Mouse (Mus musculus) bone marrow, adult 2 months (tissue): ENCODE data around the gene Lrrc1. TPM values are rescaled to one million over a fixed set of nuclear protein-coding genes. Genes with fewer than 3 reads are reported as not detected.

Experiments used
- H3K27ac ChIP-seq: fragments of 200-500 bp; 2 replicates; pipeline ENCODE4 v1.5.1; 2012; ENCODE audit warnings: low read depth, mild to moderate bottlenecking, control low read depth, inconsistent platforms, low read length; ENCODE audit not compliant: control insufficient read depth, poor library complexity, insufficient read depth
- H3K4me1 ChIP-seq: fragments of 200-500 bp; 2 replicates; pipeline ENCODE4 v1.6.1; 2011; ENCODE audit warnings: low read length; ENCODE audit not compliant: control insufficient read depth, insufficient read depth
- H3K4me3 ChIP-seq: fragments of 200-500 bp; replicated peaks from 2 replicates; pipeline ENCODE3; 2011; ENCODE audit warnings: mild to moderate bottlenecking, low read depth, low read length, control low read depth; ENCODE audit not compliant: control insufficient read depth
- CTCF ChIP-seq: fragments of 200-500 bp; IDR thresholded peaks from 2 replicates; pipeline ENCODE4 v1.5.1; 2011; ENCODE audit warnings: low read length, control low read depth; ENCODE audit not compliant: control insufficient read depth, insufficient read depth
- POLR2A ChIP-seq: fragments of 200-500 bp; IDR thresholded peaks from 2 replicates; pipeline ENCODE4 v1.6.1; 2011; ENCODE audit warnings: low read depth, mild to moderate bottlenecking, control low read depth, low read length, borderline replicate concordance; ENCODE audit not compliant: control insufficient read depth
- WGBS: fragments of 180-500 bp; shearing (Covaris S2); methylation state at CpG from one replicate; pipeline ENCODE4 v1.1.7; 2018; 5-methylcytosine and 5-hydroxymethylcytosine counted together
- polyA plus RNA-seq: library from polyadenylated mRNA; stranded (reverse); fragments of >200 nt; gene quantifications from 2 replicates; pipeline ENCODE4 v1.2.4, GENCODE M21; 2011; ENCODE audit warnings: low replicate concordance; ENCODE audit not compliant: missing spikeins, insufficient read depth, insufficient read length

Lrrc1 gene
- polyA plus RNA-seq, 1 experiment: 5.7 TPM

DNA sequence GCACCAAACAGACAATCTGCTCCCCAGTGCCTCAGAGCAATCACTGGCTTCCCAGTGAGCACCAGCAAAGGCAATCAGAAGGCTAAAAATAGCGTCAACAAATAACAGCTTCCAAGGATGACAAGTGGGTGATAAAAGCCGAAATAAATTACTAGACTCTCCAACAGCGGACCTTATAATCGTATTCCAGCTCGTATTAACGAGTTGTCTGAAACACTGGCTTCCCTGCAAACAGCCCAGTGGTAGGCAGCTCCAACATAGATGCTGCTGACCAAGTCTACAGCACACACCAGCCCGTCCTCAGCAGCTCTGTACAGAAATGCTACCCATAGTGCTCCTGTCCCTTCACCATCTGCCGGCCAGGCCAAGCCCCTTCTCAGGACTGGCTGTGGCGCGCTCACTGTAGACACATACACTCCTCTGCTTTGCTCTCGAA is 105.8 kb downstream of the Lrrc1 start:
- H3K4me3 ChIP-seq: no peak overlapping the region
- no peak for TF ChIP-seq POLR2A
- no peak for TF ChIP-seq CTCF
- no peaks in the 10 kb centered on the region for H3K4me1 ChIP-seq
- 89% methylated on average over 11 of the region's 11 CpGs for WGBS
- no peak overlapping the region for H3K27ac ChIP-seq

GRCm38 (mm10) chr9:77437131-77437530 is 107.5 kb downstream of the Lrrc1 start:
- H3K27ac ChIP-seq: no peak overlapping the region
- H3K4me3 ChIP-seq: no peak overlapping the region
- no peaks in the 10 kb centered on the region for H3K4me1 ChIP-seq
- 88% methylated on average over 6 of the region's 6 CpGs for WGBS
- no peak for TF ChIP-seq POLR2A
- no peak for TF ChIP-seq CTCF

- H3K27ac ChIP-seq: no peak overlapping the region
- WGBS: 72% methylated on average over 12 of the region's 12 CpGs
- TF ChIP-seq POLR2A (no peak), CTCF (no peak)
- no peaks in the 10 kb centered on the region for H3K4me1 ChIP-seq
- H3K4me3 ChIP-seq: no peak overlapping the region
Observed at GRCm38 (mm10) chr9:77434965-77435364, 109.7 kb downstream of the Lrrc1 start.

DNA sequence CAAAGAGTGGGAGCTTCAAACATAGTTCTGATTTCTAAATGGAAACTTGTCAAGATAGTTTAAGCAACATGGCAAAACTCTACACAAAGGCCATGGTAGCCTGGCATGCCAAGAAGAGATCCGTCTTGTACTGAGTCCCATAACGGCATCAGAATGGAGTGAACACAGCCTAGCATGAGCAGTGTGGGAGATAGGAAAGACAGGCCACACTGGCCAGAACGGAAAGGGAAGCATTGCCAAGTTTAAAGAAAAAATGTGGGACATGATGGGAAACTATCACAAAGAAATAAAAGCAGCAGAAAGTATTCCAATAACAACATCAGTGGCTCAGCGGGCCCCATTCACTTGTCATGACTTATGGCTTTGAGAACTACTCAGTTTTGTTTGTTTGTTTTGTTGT is 111.2 kb downstream of the Lrrc1 start:
- 87% methylated on average over 4 of the region's 4 CpGs for WGBS
- Histone ChIP-seq H3K4me3 (no peak overlapping the region), H3K4me1 (peaks cover under 1% of the 10 kb centered on the region), H3K27ac (no peak overlapping the region)
- TF ChIP-seq CTCF (no peak), POLR2A (no peak)

- Histone ChIP-seq H3K27ac (no peak overlapping the region), H3K4me3 (no peak overlapping the region), H3K4me1 (peaks cover 1% of the 10 kb centered on the region)
- TF ChIP-seq CTCF (no peak), POLR2A (no peak)
- WGBS: 88% methylated on average over 17 of the region's 17 CpGs
Observed at GRCm38 (mm10) chr9:77432030-77432429, 112.6 kb downstream of the Lrrc1 start.

GRCm38 (mm10) chr9:77430413-77431087 is 114.1 kb downstream of the Lrrc1 start:
- H3K4me1 ChIP-seq: peaks cover 4% of the 10 kb centered on the region
- no peak for TF ChIP-seq CTCF
- no peak for TF ChIP-seq POLR2A
- no peak overlapping the region for H3K4me3 ChIP-seq
- H3K27ac ChIP-seq: no peak overlapping the region
- 51% methylated on average over 9 of the region's 9 CpGs for WGBS

DNA sequence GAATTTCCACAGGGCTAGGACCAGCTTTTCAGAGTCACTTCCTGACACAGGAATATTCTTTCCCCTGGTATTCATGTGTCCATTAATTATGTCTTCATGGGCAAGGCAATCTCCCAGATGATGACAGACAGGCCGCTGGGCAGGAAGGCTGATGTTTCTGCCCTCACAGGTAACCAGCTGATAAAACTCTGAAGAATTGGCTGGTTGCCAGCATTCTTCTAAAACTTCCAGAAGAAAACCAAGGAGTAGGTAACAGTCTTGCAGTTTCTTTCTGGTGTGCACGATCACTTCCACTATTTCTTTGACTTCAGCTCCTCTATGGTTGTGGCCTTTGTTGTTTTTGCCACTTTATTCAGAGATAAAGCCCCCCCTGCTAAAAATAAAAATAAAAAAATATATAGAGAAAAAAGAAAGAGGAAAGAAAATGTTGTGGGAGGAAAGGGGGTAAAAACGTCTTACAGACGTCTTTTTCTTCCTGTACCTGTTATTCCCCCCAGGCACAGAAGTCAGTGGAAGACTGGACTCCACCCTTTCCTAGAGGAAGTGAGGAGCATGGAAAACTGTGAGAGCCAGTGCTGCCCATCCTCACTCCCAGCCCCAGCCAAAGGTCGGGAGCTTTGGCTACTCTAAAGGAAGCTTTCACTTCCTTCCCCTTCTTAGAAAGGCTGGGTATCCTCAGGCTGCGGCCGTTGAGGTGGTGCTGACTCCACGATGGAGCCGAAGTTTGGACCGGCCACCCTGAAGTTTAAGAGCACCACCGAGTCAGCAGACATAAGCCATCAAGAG is 115.2 kb downstream of the Lrrc1 start:
- H3K27ac ChIP-seq: no peak overlapping the region
- WGBS: 9% methylated on average over 11 of the region's 11 CpGs
- TF ChIP-seq POLR2A (no peak), CTCF (no peak)
- peaks cover 7% of the 10 kb centered on the region for H3K4me1 ChIP-seq
- no peak overlapping the region for H3K4me3 ChIP-seq

- no peak overlapping the region for H3K27ac ChIP-seq
- 67% methylated on average over 8 of the region's 8 CpGs for WGBS
- TF ChIP-seq POLR2A: no peak
- TF ChIP-seq CTCF: no peak
- no peak overlapping the region for H3K4me3 ChIP-seq
- peaks cover 7% of the 10 kb centered on the region for H3K4me1 ChIP-seq
Observed at GRCm38 (mm10) chr9:77428748-77429140, 115.9 kb downstream of the Lrrc1 start.
